Mouse (Mus musculus): Measurements from ENCODE around the gene Camta1. TPM values are rescaled to one million over a fixed set of nuclear protein-coding genes. Genes with fewer than 3 reads are reported as not detected.

The Camta1 gene
- polyA plus RNA-seq, 1 experiment = 26.3 TPM

DNA sequence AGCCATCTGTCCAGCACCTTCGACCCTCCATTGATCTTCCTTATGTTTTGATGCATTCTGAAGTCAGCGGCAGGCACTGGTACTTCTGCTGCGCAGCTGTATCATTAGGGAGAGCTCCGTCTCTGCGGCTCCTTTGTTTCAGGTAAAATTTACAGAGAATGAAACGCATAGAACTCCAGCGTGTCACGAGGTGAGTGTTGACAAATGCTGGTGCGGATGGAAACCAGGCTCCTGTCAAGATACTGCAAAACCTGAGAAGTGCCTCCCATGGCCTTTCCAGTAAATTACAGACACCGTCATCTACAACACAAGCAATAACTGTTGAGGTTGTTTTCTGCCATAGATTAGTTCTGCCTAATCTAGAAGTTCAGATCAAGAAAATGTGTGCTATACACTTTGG, 328.2 kb downstream of the Camta1 start:
- H3K4me1 ChIP-seq (ENCODE audit: control insufficient read depth, insufficient read depth, low read length) = no peaks in the 10 kb centered on the region
- TF ChIP-seq CTCF (IDR thresholded peaks at IDR 0.05; ENCODE audit: low read depth, low read length) (no peak), POLR2A (IDR thresholded peaks at IDR 0.05; ENCODE audit: borderline replicate concordance, low read depth, low read length) (no peak)
- no peak overlapping the region for H3K4me3 ChIP-seq (ENCODE audit: insufficient read depth, low read length)
- H3K27ac ChIP-seq (ENCODE audit: insufficient read depth, low read depth, low read length) = no peak overlapping the region

DNA sequence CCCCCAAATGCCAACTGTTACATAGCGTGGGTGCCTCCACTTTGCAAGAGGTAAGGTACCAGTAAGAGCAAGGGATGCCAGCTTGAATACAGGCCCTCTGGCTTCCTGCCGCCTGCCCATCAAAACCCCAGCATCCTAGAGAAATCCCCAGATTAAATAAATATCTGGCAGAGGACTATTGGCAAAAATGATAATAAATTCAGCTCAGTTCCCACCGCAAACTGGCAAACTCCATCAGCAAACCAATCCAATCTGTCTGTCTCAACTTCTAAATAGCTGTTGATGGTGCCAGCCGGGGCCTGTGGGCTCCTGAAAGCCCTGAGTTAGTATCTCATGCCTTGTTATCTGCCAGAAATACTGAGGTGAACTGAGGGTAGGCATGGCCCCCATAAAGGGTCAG, 333.2 kb downstream of the Camta1 start:
- Histone ChIP-seq H3K4me1 (ENCODE audit: control insufficient read depth, insufficient read depth, low read length) (no peaks in the 10 kb centered on the region), H3K27ac (ENCODE audit: insufficient read depth, low read depth, low read length) (no peak overlapping the region), H3K4me3 (ENCODE audit: insufficient read depth, low read length) (no peak overlapping the region)
- TF ChIP-seq POLR2A (IDR thresholded peaks at IDR 0.05; ENCODE audit: borderline replicate concordance, low read depth, low read length) = no peak
- no peak for TF ChIP-seq CTCF (IDR thresholded peaks at IDR 0.05; ENCODE audit: low read depth, low read length)

DNA sequence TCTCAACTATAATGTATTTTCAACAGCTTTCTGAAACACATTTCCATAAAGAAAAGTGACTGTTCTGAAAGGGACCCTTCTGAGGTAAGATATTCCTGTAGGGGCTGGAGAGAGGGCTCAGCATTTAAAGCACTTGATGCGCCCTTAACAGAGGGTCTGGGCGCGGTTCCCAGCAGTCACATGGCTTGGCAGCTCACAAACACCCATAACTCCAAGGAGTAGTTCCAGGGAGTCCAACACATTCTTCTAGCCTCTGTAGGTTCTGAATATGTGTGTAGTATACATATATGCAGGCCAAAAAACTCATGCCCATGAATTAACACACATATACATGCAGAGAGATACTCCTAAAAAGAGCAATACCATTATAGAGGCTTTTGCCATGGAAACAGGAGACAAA, 333.9 kb downstream of the Camta1 start:
- Histone ChIP-seq H3K4me1 (ENCODE audit: control insufficient read depth, insufficient read depth, low read length) (no peaks in the 10 kb centered on the region), H3K27ac (ENCODE audit: insufficient read depth, low read depth, low read length) (no peak overlapping the region), H3K4me3 (ENCODE audit: insufficient read depth, low read length) (no peak overlapping the region)
- TF ChIP-seq CTCF (IDR thresholded peaks at IDR 0.05; ENCODE audit: low read depth, low read length) (no peak), POLR2A (IDR thresholded peaks at IDR 0.05; ENCODE audit: borderline replicate concordance, low read depth, low read length) (no peak)

DNA sequence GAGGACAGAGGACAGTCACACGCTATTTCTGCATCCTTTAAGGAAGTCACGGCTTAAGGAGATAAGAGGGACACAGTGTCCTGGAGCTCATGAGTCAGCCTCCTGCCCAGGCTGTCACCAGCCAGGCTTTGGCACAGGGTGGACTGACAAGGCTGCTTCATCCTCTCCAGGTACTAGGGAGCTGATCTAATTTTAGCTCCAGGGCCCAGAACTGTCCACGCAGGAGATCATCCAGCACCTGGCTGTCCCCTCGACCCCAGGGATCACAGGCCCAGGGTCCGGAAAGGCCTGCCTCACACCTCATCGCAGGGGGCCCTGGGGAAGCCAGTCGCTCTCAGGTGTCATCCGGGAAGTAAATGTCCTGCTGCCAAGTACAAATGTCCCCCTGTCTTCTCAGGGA, 341.6 kb downstream of the Camta1 start:
- H3K4me3 ChIP-seq (ENCODE audit: insufficient read depth, low read length) = no peak overlapping the region
- no peak for TF ChIP-seq CTCF (IDR thresholded peaks at IDR 0.05; ENCODE audit: low read depth, low read length)
- no peak for TF ChIP-seq POLR2A (IDR thresholded peaks at IDR 0.05; ENCODE audit: borderline replicate concordance, low read depth, low read length)
- no peaks in the 10 kb centered on the region for H3K4me1 ChIP-seq (ENCODE audit: control insufficient read depth, insufficient read depth, low read length)
- no peak overlapping the region for H3K27ac ChIP-seq (ENCODE audit: insufficient read depth, low read depth, low read length)

DNA sequence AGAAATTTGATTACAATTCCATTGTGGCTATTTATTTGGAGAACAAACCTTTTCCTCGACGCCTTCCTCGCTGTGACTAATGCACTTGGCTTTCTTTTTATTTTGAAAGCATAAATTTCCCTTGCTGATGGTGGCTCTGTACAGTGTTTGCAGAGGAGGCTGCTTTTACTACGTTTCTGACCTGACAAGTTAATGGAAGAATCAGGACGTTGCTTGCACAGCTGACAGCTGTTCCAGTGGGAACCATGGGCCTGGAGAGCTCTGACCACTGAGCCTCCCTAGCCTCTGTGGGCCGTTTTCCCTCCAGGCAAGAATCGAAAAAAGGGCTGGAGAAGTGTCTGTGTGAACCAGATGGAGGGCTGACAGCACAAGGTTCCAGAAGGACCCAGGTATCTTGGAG, 342.7 kb downstream of the Camta1 start:
- no peak overlapping the region for H3K27ac ChIP-seq (ENCODE audit: insufficient read depth, low read depth, low read length)
- TF ChIP-seq POLR2A (IDR thresholded peaks at IDR 0.05; ENCODE audit: borderline replicate concordance, low read depth, low read length) (no peak), CTCF (IDR thresholded peaks at IDR 0.05; ENCODE audit: low read depth, low read length) (no peak)

DNA sequence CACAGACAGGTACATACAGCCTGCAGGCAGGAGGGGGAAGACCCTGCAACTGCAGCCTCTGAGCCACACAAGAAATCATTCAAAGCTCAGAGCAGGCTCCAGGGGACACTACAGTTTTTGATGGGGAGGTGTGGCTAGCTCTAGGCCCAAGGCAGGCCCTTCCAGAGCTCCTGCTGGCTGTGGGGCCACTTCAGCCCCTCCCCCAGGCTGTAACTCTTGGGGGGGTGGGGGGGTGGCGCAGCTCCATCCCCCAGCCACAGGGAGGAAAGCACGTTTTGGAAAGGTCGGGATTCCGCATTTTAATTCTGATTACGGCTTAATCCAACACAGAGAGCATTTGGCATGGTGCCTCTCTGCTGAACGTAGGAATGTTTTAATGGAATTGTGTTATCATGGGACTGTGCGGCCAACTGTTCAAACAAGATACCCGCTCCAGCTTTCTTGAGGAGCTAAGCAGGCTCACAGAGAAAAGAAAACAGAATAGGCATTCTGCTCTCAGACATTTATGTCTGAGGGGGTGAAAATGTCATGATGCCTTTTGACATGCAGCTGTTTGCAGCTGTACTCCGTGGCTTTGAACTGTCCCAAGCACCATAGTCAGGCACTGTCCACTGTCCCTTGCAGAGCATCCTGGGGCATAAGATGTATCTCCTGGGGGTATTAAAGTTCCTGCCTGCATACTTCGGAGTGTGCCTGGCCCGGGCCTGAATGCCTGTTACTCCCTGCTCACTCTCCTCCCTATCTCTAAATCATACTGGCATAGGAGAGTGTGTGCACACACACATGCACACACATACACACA, 344.5 kb downstream of the Camta1 start:
- no peak for TF ChIP-seq POLR2A (IDR thresholded peaks at IDR 0.05; ENCODE audit: borderline replicate concordance, low read depth, low read length)
- TF ChIP-seq CTCF (IDR thresholded peaks at IDR 0.05; ENCODE audit: low read depth, low read length) = no peak
- no peak overlapping the region for H3K27ac ChIP-seq (ENCODE audit: insufficient read depth, low read depth, low read length)
- H3K4me1 ChIP-seq (ENCODE audit: control insufficient read depth, insufficient read depth, low read length) = no peaks in the 10 kb centered on the region
- no peak overlapping the region for H3K4me3 ChIP-seq (ENCODE audit: insufficient read depth, low read length)

More for the DNA sequence above, 342.7 kb downstream of the Camta1 start:
- H3K4me1 ChIP-seq (ENCODE audit: control insufficient read depth, insufficient read depth, low read length) = no peaks in the 10 kb centered on the region
- no peak overlapping the region for H3K4me3 ChIP-seq (ENCODE audit: insufficient read depth, low read length)

DNA sequence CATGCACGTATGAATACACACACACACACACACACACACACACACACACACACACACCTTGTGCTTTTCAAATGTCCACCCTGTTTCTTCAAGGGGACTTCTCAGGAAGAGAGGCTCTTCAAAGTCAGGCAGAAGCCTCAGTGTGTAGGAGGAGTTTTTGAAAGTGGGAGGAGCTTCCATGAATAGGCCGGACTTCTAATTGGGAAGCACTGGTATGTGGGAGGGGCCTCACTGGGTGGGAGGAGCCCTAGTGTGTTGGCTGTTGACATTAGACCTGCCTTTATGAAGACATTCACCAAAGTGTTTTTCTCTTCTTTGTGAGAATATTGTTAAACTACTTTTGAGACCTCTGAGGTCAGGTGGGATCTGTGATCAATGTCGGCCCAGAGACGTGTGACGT, 346.4 kb downstream of the Camta1 start:
- no peak overlapping the region for H3K4me3 ChIP-seq (ENCODE audit: insufficient read depth, low read length)
- H3K4me1 ChIP-seq (ENCODE audit: control insufficient read depth, insufficient read depth, low read length) = no peaks in the 10 kb centered on the region
- TF ChIP-seq POLR2A (IDR thresholded peaks at IDR 0.05; ENCODE audit: borderline replicate concordance, low read depth, low read length) = no peak
- TF ChIP-seq CTCF (IDR thresholded peaks at IDR 0.05; ENCODE audit: low read depth, low read length) = no peak
- H3K27ac ChIP-seq (ENCODE audit: insufficient read depth, low read depth, low read length) = no peak overlapping the region

DNA sequence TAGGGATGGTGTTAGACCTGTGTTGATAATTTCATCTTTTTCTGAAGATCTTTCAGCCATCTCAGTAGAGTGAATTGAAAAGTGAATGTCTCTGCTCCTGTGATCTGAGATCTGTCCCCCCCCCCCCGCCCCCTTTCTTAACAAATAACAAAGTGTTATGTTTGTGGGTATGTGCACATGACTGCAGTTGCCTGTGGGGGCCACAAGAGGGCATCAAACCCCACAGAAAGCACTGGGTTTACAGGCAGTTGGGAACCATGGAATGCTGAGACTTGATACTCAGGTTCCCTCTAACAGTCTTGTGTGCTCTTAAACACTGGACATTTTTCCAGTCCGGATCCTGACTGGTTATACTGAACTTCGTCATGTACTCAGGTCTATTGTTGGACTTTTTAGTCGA, 350.6 kb downstream of the Camta1 start:
- Histone ChIP-seq H3K27ac (ENCODE audit: insufficient read depth, low read depth, low read length) (no peak overlapping the region), H3K4me3 (ENCODE audit: insufficient read depth, low read length) (no peak overlapping the region), H3K4me1 (ENCODE audit: control insufficient read depth, insufficient read depth, low read length) (no peaks in the 10 kb centered on the region)
- TF ChIP-seq POLR2A (IDR thresholded peaks at IDR 0.05; ENCODE audit: borderline replicate concordance, low read depth, low read length) (no peak), CTCF (IDR thresholded peaks at IDR 0.05; ENCODE audit: low read depth, low read length) (no peak)

DNA sequence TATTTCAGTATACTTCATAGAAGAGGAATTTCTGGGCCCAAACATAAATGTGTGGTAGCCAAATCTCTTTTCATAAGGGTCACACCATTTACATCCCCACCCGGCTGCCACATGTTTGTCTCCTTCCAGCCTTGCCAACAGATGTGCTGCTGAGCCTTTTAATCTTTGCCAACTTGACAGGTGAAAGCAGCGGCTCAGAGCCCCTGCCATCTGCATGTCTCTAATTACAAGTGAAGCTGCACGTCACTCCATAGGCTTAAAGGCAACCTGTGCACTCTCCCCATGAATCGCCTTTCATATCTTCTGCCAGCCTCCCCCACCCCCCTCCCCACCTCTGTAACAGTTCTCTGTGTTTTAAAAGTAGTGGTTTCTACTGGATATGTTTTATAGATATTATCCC, 351.3 kb downstream of the Camta1 start:
- no peaks in the 10 kb centered on the region for H3K4me1 ChIP-seq (ENCODE audit: control insufficient read depth, insufficient read depth, low read length)
- H3K4me3 ChIP-seq (ENCODE audit: insufficient read depth, low read length) = no peak overlapping the region
- H3K27ac ChIP-seq (ENCODE audit: insufficient read depth, low read depth, low read length) = no peak overlapping the region
- no peak for TF ChIP-seq POLR2A (IDR thresholded peaks at IDR 0.05; ENCODE audit: borderline replicate concordance, low read depth, low read length)
- TF ChIP-seq CTCF (IDR thresholded peaks at IDR 0.05; ENCODE audit: low read depth, low read length) = no peak

DNA sequence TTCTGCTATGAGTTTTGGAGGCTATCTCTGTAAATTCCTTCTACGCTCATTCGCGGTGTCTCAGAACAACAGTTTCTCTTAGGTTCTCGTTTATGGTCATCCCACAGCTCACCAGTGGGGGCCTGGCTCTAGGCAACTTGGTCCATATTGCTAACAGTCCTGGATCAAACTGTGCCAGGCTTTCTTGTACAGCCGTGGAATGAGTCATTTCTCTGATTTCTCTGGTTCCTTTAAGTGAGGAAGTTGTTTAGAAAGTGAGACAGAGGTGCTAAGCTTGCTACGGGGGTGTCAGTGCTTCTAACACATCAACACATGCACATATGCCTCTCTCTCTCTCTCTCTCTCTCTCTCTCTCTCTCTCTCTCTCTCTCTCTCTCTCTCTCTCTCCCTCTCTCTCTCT, 355.0 kb downstream of the Camta1 start:
- no peak overlapping the region for H3K27ac ChIP-seq (ENCODE audit: insufficient read depth, low read depth, low read length)
- TF ChIP-seq CTCF (IDR thresholded peaks at IDR 0.05; ENCODE audit: low read depth, low read length) (no peak), POLR2A (IDR thresholded peaks at IDR 0.05; ENCODE audit: borderline replicate concordance, low read depth, low read length) (no peak)
- no peaks in the 10 kb centered on the region for H3K4me1 ChIP-seq (ENCODE audit: control insufficient read depth, insufficient read depth, low read length)
- H3K4me3 ChIP-seq (ENCODE audit: insufficient read depth, low read length) = no peak overlapping the region

All from bone marrow macrophage, adult 2 months (primary cell).